Mouse (Mus musculus) neural tube, embryonic 14.5 days (tissue): Measurements from ENCODE around the gene Sema7a. TPM values are rescaled to one million over a fixed set of nuclear protein-coding genes. Genes with fewer than 3 reads are reported as not detected.

Experiments used
- ATAC-seq: fragments of 200-750 bp; cut with Nextera tagmentation; 2 replicates; pipeline ENCODE4 v1.8.0; 2017; ENCODE audit warnings: low read depth, mild to moderate bottlenecking, moderate TSS enrichment, moderate library complexity
- H3K27ac ChIP-seq: fragments of 300-500 bp; sonication (generic); 2 replicates; pipeline ENCODE4 v1.5.1; 2014; ENCODE audit warnings: low read depth, mild to moderate bottlenecking, control low read depth, low read length, moderate library complexity, mixed read lengths
- H3K27me3 ChIP-seq: fragments of 300-500 bp; sonication (generic); 2 replicates; pipeline ENCODE4 v1.6.1; 2014; ENCODE audit warnings: low read length; ENCODE audit not compliant: control insufficient read depth, insufficient read depth
- H3K36me3 ChIP-seq: fragments of 300-500 bp; sonication (generic); 2 replicates; pipeline ENCODE4 v1.6.1; 2014; ENCODE audit warnings: low read length, mixed read lengths; ENCODE audit not compliant: control insufficient read depth, insufficient read depth
- H3K4me1 ChIP-seq: fragments of 300-500 bp; sonication (generic); 2 replicates; pipeline ENCODE4 v1.6.1; 2014; ENCODE audit warnings: low read length; ENCODE audit not compliant: control insufficient read depth, insufficient read depth
- H3K4me2 ChIP-seq: fragments of 300-500 bp; sonication (generic); 2 replicates; pipeline ENCODE4 v1.6.1; 2014; ENCODE audit warnings: mild to moderate bottlenecking, low read depth, low read length, control low read depth
- H3K4me3 ChIP-seq: fragments of 300-500 bp; sonication (generic); 2 replicates; pipeline ENCODE4 v1.5.1; 2014; ENCODE audit warnings: low read depth, low read length, control low read depth, mixed read lengths
- H3K9ac ChIP-seq: fragments of 300-500 bp; sonication (generic); replicated peaks from 2 replicates; pipeline ENCODE4 v1.6.1; 2014; ENCODE audit warnings: low read depth, mild to moderate bottlenecking, control low read depth, low read length, mixed read lengths
- H3K9me3 ChIP-seq: fragments of 300-500 bp; sonication (generic); 2 replicates; pipeline ENCODE4 v1.6.1; 2016; ENCODE audit warnings: low read length; ENCODE audit not compliant: control insufficient read depth
- WGBS: fragments of 180-500 bp; shearing (Covaris S2); extraction: QIAGEN DNeasy Blood & Tissue Kit; methylation state at CpG from one replicate; pipeline ENCODE4 v1.1.7; 2014; 5-methylcytosine and 5-hydroxymethylcytosine counted together
- polyA plus RNA-seq: library from polyadenylated mRNA; unstranded; fragments of >200 nt; fragmentation: Nextera tagmentation; extraction: Ambion mirVana; gene quantifications from 2 replicates; pipeline ENCODE4 v1.2.1, GENCODE M21; 2014

Gene Sema7a
- polyA plus RNA-seq, 1 experiment from 2014 or later, result 7.2 TPM

DNA sequence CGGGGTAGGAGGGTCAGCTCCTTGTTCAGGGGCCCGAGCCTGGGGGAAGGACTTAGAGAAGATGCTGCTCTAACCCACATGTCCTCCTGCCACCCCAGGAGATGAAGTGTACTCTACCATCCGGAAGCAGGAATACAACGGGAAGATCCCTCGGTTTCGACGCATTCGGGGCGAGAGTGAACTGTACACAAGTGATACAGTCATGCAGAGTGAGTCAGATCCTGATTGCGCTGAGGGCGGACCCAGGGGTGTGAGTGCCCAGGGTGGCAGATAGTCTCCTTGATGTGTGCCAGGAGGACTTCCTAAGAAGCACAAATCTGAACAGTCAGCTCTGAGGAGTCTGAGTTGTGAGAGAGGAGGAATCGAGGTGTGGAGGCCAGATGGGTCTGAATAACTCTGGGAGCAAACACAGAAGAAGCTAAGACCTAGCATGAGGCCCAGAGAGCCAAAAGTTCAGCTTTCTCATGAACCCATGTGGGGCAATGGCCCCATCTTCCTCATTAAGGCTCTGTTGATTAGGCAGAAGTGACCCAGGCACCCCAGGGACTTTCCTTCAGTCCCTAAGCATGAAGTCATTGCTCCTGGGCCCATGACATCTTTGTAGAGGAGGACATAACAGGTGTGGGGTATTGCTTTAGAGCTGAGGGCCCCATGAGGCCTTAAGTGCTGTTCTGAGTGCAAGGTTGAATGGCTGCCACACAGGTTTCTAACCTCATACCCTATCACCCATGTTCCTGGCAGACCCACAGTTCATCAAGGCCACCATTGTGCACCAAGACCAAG, 15.2 kb downstream of the Sema7a start:
- peaks cover 6% of the 10 kb centered on the region; the same call in 1 of the 2 replicates for H3K4me1 ChIP-seq
- H3K27me3 ChIP-seq, result no peaks in the 10 kb centered on the region
- peaks cover 11% of the 10 kb centered on the region; the same call in 1 of the 2 replicates for H3K36me3 ChIP-seq
- no peak overlapping the region for H3K27ac ChIP-seq
- no peak overlapping the region for H3K4me2 ChIP-seq
- no peaks in the 10 kb centered on the region for H3K9me3 ChIP-seq
- H3K4me3 ChIP-seq, result no peak overlapping the region
- no peak for ATAC-seq
- no peak overlapping the region for H3K9ac ChIP-seq
- 91% methylated on average over 12 of the region's 12 CpGs for WGBS

- 92% methylated on average over 6 of the region's 6 CpGs for WGBS
- H3K36me3 ChIP-seq, result peaks cover 18% of the 10 kb centered on the region
- ATAC-seq, result no peak
- no peak overlapping the region for H3K4me3 ChIP-seq
- no peak overlapping the region for H3K9ac ChIP-seq
- H3K27ac ChIP-seq, result no peak overlapping the region
- H3K4me2 ChIP-seq, result no peak overlapping the region
- no peaks in the 10 kb centered on the region for H3K27me3 ChIP-seq
- H3K9me3 ChIP-seq, result no peaks in the 10 kb centered on the region
- H3K4me1 ChIP-seq, result peaks cover 2% of the 10 kb centered on the region; the same call in 1 of the 2 replicates
Measured at GRCm38 (mm10) chr9:57955764-57956163, 15.9 kb downstream of the Sema7a start.

DNA sequence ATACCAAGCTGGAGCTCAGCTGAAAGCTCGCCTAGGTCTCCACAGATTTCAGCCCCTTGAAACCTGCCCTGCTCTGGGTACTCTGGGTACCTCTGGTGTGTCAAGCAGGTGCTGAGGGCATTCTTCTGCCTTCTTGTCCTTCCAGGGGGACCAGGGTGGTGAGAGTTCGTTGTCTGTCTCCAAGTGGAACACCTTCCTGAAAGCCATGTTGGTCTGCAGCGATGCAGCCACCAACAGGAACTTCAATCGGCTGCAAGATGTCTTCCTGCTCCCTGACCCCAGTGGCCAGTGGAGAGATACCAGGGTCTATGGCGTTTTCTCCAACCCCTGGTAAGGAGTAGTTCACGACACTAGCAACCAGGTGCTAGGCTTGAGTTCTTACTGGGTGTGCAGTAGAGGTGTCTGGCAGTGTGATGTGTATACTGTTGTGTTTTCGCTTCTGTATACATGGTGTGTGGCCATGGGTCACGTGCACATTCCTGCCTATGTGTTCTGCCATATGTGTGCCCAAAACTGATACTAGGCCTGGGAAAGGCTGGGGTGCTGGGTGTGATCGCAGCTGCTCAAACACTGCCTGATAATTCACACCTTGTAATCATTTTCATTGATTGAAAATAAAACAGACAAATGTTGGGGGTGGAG, 16.4 kb downstream of the Sema7a start:
- H3K27ac ChIP-seq, result no peak overlapping the region
- ATAC-seq, result no peak
- H3K4me1 ChIP-seq, result no peaks in the 10 kb centered on the region
- no peaks in the 10 kb centered on the region for H3K27me3 ChIP-seq
- peaks cover 22% of the 10 kb centered on the region for H3K36me3 ChIP-seq
- H3K9me3 ChIP-seq, result no peaks in the 10 kb centered on the region
- 89% methylated on average over 9 of the region's 9 CpGs for WGBS
- no peak overlapping the region for H3K9ac ChIP-seq
- H3K4me3 ChIP-seq, result no peak overlapping the region
- H3K4me2 ChIP-seq, result no peak overlapping the region

- H3K27me3 ChIP-seq, result no peaks in the 10 kb centered on the region
- no peak for ATAC-seq
- no peaks in the 10 kb centered on the region for H3K4me1 ChIP-seq
- no peak overlapping the region for H3K9ac ChIP-seq
- H3K36me3 ChIP-seq, result peaks cover 27% of the 10 kb centered on the region
- H3K4me3 ChIP-seq, result no peak overlapping the region
- WGBS, result 85% methylated on average over 5 of the region's 5 CpGs
- H3K27ac ChIP-seq, result no peak overlapping the region
- no peak overlapping the region for H3K4me2 ChIP-seq
- H3K9me3 ChIP-seq, result no peaks in the 10 kb centered on the region
Measured at GRCm38 (mm10) chr9:57956838-57957236, 16.9 kb downstream of the Sema7a start.

GRCm38 (mm10) chr9:57958615-57959014, 18.7 kb downstream of the Sema7a start:
- WGBS, result 90% methylated on average over 1 of the region's 1 CpGs
- H3K4me3 ChIP-seq, result no peak overlapping the region
- no peaks in the 10 kb centered on the region for H3K27me3 ChIP-seq
- H3K27ac ChIP-seq, result no peak overlapping the region
- H3K4me1 ChIP-seq, result no peaks in the 10 kb centered on the region
- H3K9ac ChIP-seq, result no peak overlapping the region
- peaks cover 28% of the 10 kb centered on the region for H3K36me3 ChIP-seq
- H3K4me2 ChIP-seq, result no peak overlapping the region
- H3K9me3 ChIP-seq, result no peaks in the 10 kb centered on the region
- ATAC-seq, result no peak

- WGBS, result 78% methylated on average over 10 of the region's 10 CpGs
- Histone ChIP-seq H3K9me3 (no peaks in the 10 kb centered on the region), H3K4me2 (no peak overlapping the region), H3K4me3 (no peak overlapping the region), H3K27me3 (no peaks in the 10 kb centered on the region), H3K4me1 (no peaks in the 10 kb centered on the region), H3K9ac (no peak overlapping the region), H3K27ac (no peak overlapping the region), H3K36me3 (peaks cover 28% of the 10 kb centered on the region)
- no peak for ATAC-seq
Measured at GRCm38 (mm10) chr9:57959399-57959798, 19.5 kb downstream of the Sema7a start.

DNA sequence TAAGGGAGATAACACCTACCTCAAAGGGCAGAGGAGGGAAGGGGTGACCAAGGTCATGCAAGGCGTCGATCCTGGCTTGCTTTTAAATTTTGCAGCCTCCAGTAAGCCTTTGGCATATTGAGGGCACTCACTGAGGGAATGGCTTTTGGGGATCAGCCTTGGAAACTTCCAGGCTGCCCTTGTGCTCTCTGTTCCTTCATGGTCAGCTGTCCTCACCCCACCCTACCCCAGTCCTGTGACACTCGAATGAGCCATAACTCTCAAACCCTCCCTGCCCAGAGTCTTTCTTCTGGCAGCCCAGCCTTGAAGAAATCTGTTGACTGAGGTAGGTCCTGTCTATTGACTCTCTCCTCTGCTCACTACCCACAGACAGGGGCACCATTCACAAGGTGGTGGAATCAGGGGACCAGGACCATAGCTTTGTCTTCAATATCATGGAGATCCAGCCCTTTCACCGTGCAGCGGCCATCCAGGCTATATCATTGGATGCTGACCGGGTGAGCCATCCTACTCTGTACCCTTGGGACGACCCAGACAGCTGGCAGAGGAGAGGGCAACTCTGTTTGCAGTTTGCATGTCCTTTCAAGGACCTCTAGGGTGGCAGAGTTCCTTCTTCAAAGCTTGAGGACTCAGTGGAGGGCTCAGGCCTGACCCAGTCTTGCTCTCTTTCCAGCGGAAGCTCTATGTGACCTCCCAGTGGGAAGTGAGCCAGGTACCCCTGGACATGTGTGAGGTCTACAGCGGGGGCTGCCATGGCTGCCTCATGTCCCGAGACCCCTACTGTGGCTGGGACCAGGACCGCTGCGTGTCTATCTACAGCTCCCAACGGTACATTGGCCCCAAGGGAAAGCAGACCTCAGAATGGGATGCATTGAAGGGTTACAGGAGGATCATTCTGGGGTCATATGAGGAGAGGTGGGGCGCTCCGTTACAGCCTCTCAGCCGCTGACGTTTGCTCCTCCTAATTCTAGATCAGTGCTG, 20.3 kb downstream of the Sema7a start:
- Histone ChIP-seq H3K27me3 (no peaks in the 10 kb centered on the region), H3K9me3 (no peaks in the 10 kb centered on the region), H3K9ac (no peak overlapping the region), H3K4me2 (no peak overlapping the region), H3K4me1 (no peaks in the 10 kb centered on the region), H3K4me3 (no peak overlapping the region), H3K27ac (no peak overlapping the region), H3K36me3 (peaks cover 28% of the 10 kb centered on the region)
- WGBS, result 84% methylated on average over 17 of the region's 17 CpGs
- ATAC-seq, result no peak

GRCm38 (mm10) chr9:57961226-57961625, 21.3 kb downstream of the Sema7a start:
- Histone ChIP-seq H3K9me3 (no peaks in the 10 kb centered on the region), H3K4me1 (no peaks in the 10 kb centered on the region), H3K27ac (no peak overlapping the region), H3K9ac (no peak overlapping the region), H3K27me3 (no peaks in the 10 kb centered on the region), H3K4me3 (no peak overlapping the region), H3K4me2 (no peak overlapping the region), H3K36me3 (peaks cover 28% of the 10 kb centered on the region)
- no peak for ATAC-seq
- WGBS, result 89% methylated on average over 15 of the region's 15 CpGs
